Mouse (Mus musculus): ENCODE measurements around the gene Lmf2. TPM values are rescaled to one million over a fixed set of nuclear protein-coding genes. Genes with fewer than 3 reads are reported as not detected.

Lmf2 gene
- total RNA-seq (2023), result 10 to 100 TPM; 50.3 to 51.8 TPM

DNA sequence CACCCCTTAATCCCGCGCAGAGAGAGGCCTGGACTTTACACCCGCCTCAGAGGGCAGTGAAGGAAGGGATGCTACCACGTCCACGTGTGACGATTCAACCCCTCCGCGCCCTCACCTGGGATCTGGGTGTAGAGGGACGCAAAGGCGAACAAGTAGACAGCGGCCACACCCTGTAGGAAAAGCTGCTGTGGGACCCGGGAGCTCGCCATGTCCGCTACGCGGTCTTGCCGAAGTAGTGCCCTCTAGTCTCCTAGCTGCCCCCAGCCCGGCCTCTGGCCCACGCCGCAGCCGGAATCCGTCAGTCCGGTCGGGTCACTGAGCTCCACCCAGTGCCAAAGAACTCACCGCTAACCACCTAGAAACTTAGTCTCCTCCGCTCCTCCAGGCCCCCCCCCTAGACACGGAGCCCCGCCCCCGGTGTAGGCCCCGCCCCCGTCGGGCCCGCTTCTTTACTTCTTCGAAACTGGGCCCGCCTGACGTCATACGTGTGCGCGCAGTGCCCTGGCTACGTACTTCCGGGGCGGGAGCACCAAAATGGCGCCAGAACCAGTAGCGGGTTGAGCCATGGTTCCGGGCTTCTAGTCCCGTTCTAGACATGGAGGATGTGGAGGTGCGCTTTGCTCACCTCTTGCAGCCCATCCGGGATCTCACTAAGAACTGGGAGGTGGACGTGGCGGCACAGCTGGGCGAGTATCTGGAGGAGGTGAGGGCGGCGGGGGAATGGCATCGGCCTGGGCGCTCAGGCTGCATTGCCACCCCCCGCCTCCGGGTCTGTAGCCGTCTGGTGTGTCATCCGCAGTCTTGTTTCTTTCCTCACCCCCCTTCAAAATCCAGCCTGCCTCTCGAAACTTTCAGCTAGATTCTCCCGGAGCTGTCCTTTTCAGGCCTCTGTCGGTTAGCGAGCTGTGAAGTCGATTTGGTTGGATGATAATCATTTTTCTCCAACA lies at the start of gene Lmf2, which contains the start of gene Ncaph2:
Gene Lmf2 (minus strand): TSS at position 419 of the 947 bp plus-strand sequence.
Gene Ncaph2 (plus strand): TSS at position 479 of the 947 bp plus-strand sequence.

GRCm38 (mm10) chr15:89384617-89385016 lies 29.2 kb upstream of the Lmf2 start, which contains the start of gene Klhdc7b:
TSS of gene Klhdc7b (plus strand) at chr15:89384917.

GRCm38 (mm10) chr15:89378831-89379401 lies 23.5 kb upstream of the Lmf2 start, which contains the start of gene Odf3b:
TSS of gene Odf3b (minus strand) at chr15:89379282.

GRCm38 (mm10) chr15:89376957-89377356 lies 21.5 kb upstream of the Lmf2 start, which contains the start of gene Tymp:
TSS of gene Tymp (minus strand) at chr15:89377039.

GRCm38 (mm10) chr15:89373762-89374248 lies 18.3 kb upstream of the Lmf2 start, which contains the start of gene Sco2:
TSS of gene Sco2 (minus strand) at chr15:89373846.

DNA sequence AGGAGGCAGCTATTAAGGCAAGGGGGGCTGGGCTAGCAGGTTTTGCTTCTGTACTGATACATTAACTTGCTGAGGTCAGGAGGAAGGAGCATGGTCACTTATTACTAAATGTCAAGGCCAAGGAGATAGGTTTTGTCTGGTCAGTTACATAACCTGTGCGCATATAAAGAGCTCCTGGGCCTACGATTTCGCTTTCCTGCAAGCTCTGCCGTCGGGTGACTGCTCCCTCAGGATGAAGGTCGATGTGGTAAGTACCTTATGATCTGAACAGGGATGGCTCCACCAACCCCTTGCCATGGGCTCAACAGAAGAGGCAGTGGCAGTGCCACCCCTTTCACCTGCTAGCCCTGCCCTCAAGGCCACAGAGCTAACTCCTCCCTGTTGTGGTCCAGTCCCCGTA lies 21.2 kb downstream of the Lmf2 start, which contains the start of gene Miox:
Gene Miox (plus strand): TSS at position 128 of the 400 bp plus-strand sequence.

GRCm38 (mm10) chr15:89322670-89323522 lies 32.6 kb downstream of the Lmf2 start, which contains the start of gene Adm2:
TSS of gene Adm2 (plus strand) at chr15:89322720.

GRCm38 (mm10) chr15:89315190-89315731 lies 40.2 kb downstream of the Lmf2 start, which contains the start of gene Sbf1:
TSS of gene Sbf1 (minus strand) at chr15:89315311.

Other genes with a start within 250 kb of the Lmf2 start
- 10 to 100 TPM; 56.5 to 64.7 TPM for gene Tubgcp6, start 232.5 kb downstream of the Lmf2 start, total RNA-seq (2023)
- gene Hdac10, start 227.0 kb downstream of the Lmf2 start, total RNA-seq (2023), result 100 to 1,000 TPM in 1 of 2 experiments, 10 to 100 TPM in 1; 99.3 to 101 TPM
- gene Mapk12, start 215.0 kb downstream of the Lmf2 start, total RNA-seq (2023), result 10 to 100 TPM; 17.9 to 21.0 TPM
- gene Mapk11, start 206.0 kb downstream of the Lmf2 start, total RNA-seq (2023), result 10 to 100 TPM; 87.0 to 90.1 TPM
- 10 to 100 TPM in 1 of 2 experiments, 1 to 10 TPM in 1; 9.8 to 12.8 TPM for gene Plxnb2, start 174.9 kb downstream of the Lmf2 start, total RNA-seq (2023)
- 10 to 100 TPM; 34.3 to 37.2 TPM for gene Dennd6b, start 159.2 kb downstream of the Lmf2 start, total RNA-seq (2023)
- 10 to 100 TPM; 59.2 to 68.8 TPM for gene Ppp6r2, start 144.1 kb downstream of the Lmf2 start, total RNA-seq (2023)
- gene Sbf1, start 40.3 kb downstream of the Lmf2 start, total RNA-seq (2023), result 100 to 1,000 TPM; 240 to 267 TPM
- gene Adm2, start 32.9 kb downstream of the Lmf2 start, total RNA-seq (2023), result not detected
- gene Miox, start 21.3 kb downstream of the Lmf2 start, total RNA-seq (2023), result not detected
- gene Ncaph2, start 60 bp upstream of the Lmf2 start, total RNA-seq (2023), result 100 to 1,000 TPM; 130 to 147 TPM
- gene Sco2, start 18.2 kb upstream of the Lmf2 start, total RNA-seq (2023), result 10 to 100 TPM; 17.2 to 20.1 TPM
- 1 to 10 TPM in 1 of 2 experiments, under 1 TPM in 1; 0.59 to 1.4 TPM for gene Tymp, start 21.4 kb upstream of the Lmf2 start, total RNA-seq (2023)
- gene Odf3b, start 23.6 kb upstream of the Lmf2 start, total RNA-seq (2023), result not detected
- not detected for gene Klhdc7b, start 29.3 kb upstream of the Lmf2 start, total RNA-seq (2023)
- gene Syce3, start 54.8 kb upstream of the Lmf2 start, total RNA-seq (2023), result not detected
- gene Cpt1b, start 70.2 kb upstream of the Lmf2 start, total RNA-seq (2023), result 1 to 10 TPM; 6.8 to 9.8 TPM
- gene C730034F03Rik, start 73.9 kb upstream of the Lmf2 start, total RNA-seq (2023), result 10 to 100 TPM; 12.2 to 15.8 TPM
- gene Gm44502, start 74.0 kb upstream of the Lmf2 start, total RNA-seq (2023), result not detected
- 100 to 1,000 TPM; 245 to 328 TPM for gene Chkb, start 74.2 kb upstream of the Lmf2 start, total RNA-seq (2023)
- not detected for gene Mapk8ip2, start 98.3 kb upstream of the Lmf2 start, total RNA-seq (2023)
- gene Arsa, start 121.8 kb upstream of the Lmf2 start, total RNA-seq (2023), result 10 to 100 TPM; 15.8 to 18.1 TPM
- not detected for gene Shank3, start 144.0 kb upstream of the Lmf2 start, total RNA-seq (2023)
- not detected for gene Acr, start 212.7 kb upstream of the Lmf2 start, total RNA-seq (2023)
- 1 to 10 TPM; 2.6 to 8.5 TPM for gene Rabl2, start 236.3 kb upstream of the Lmf2 start, total RNA-seq (2023)

Data from B cell, adult 67 days (primary cell).